Comparison of ENCODE assay signal across 11 mouse cellular contexts in genomic region chr11:16848881-16849280, GRCm38 (mm10).
DNase-seq lines count a peak whose midpoint lies in the region; ATAC-seq and TF ChIP-seq lines count a peak whose summit lies in the region.
"Had no signal": no experiment of that assay in that cellular context is flagged by ENCODE, and none has a peak within 500 bp of the region (broad histone marks: within the 10 kb centered on the region; RNA-seq: fewer than 3 reads in every experiment).

No protein-coding gene starts in this region.

- H3K4me1 ChIP-seq in kidney, adult 2 months (ENCODE audit: control insufficient read depth, insufficient read depth, low read length): 0 out of 2 replicates have a peak, but pooled peaks cover 3% of the 10 kb centered on the region
- peaks cover 7% of the 10 kb centered on the region for H3K4me1 ChIP-seq in embryonic facial prominence, embryonic 15.5 days
- H3K4me1 ChIP-seq in limb, embryonic 14.5 days (ENCODE audit: control insufficient read depth, insufficient read depth, low read length): peaks cover 17% of the 10 kb centered on the region
- H3K4me1 ChIP-seq: forebrain, embryonic 12.5 days had no signal

- no peak overlapping the region for H3K27ac ChIP-seq in kidney, adult 2 months (ENCODE audit: insufficient read depth, low read depth, low read length)
- H3K27ac ChIP-seq in embryonic facial prominence, embryonic 15.5 days (replicated peaks): peak overlapping the region; percentile 71
- H3K27ac ChIP-seq in limb, embryonic 14.5 days (replicated peaks; ENCODE audit: low read depth, low read length): peak overlapping the region; percentile 28; the same call in 1 of the 2 replicates
- H3K27ac ChIP-seq: forebrain, embryonic 12.5 days had no signal

- no peak overlapping the region for H3K4me3 ChIP-seq in kidney, adult 2 months (ENCODE audit: insufficient read depth, low read depth, low read length)
- H3K4me3 ChIP-seq in embryonic facial prominence, embryonic 15.5 days (replicated peaks): no peak overlapping the region
- H3K4me3 ChIP-seq in limb, embryonic 14.5 days (replicated peaks; ENCODE audit: low read length): no peak overlapping the region
- H3K4me3 ChIP-seq: forebrain, embryonic 12.5 days had no signal

- ATAC-seq in embryonic facial prominence, embryonic 15.5 days (ENCODE audit: insufficient number of reproducible peaks, low FRiP score, low TSS enrichment, low read depth): 0 out of 2 replicates have a peak, but pooled peaks have one; percentile 54
- ATAC-seq in limb, embryonic 14.5 days (ENCODE audit: low FRiP score, low read depth): no peak; the same call in 1 of the 2 replicates

- no peaks in the 10 kb centered on the region for H3K27me3 ChIP-seq in kidney, adult 2 months (replicated peaks; ENCODE audit: control insufficient read depth, insufficient read depth, low read length)
- no peaks in the 10 kb centered on the region for H3K27me3 ChIP-seq in embryonic facial prominence, embryonic 15.5 days
- H3K27me3 ChIP-seq in limb, embryonic 14.5 days (ENCODE audit: control insufficient read depth, insufficient read depth, low read length): no peaks in the 10 kb centered on the region
- H3K27me3 ChIP-seq: forebrain, embryonic 12.5 days had no signal

- H3K9ac ChIP-seq in embryonic facial prominence, embryonic 15.5 days: no peak overlapping the region
- no peak overlapping the region for H3K9ac ChIP-seq in limb, embryonic 14.5 days (ENCODE audit: low read depth, low read length, severe bottlenecking)
- H3K9ac ChIP-seq: forebrain, embryonic 12.5 days had no signal

- no peak for TF ChIP-seq POLR2A in kidney, adult 2 months (IDR thresholded peaks at IDR 0.05; ENCODE audit: low read depth, low read length)
- no peak for TF ChIP-seq POLR2A in brain, embryonic 14.5 days (IDR thresholded peaks at IDR 0.05; ENCODE audit: borderline replicate concordance, extremely low read depth, insufficient read depth, insufficient read length, poor library complexity, severe bottlenecking)
- no peak for TF ChIP-seq POLR2A in limb, embryonic 14.5 days (IDR thresholded peaks at IDR 0.05; ENCODE audit: borderline replicate concordance, extremely low read depth, insufficient read depth, insufficient read length)

- DNase-seq in kidney, adult 2 months: peak; percentile 19
- DNase-seq in kidney, postnatal 36 days: no peak
- DNase-seq in brain, embryonic 14.5 days (ENCODE audit: low read depth): peak; percentile 22
- DNase-seq in limb, embryonic 14.5 days (ENCODE audit: low spot score): peak; percentile 41
- no peak for DNase-seq in thymus, postnatal 25 days
- no peak for DNase-seq in adrenal gland, postnatal 36 days
- DNase-seq: embryo, embryonic 11 days; layer of hippocampus, adult 9-11 months; thymus, postnatal 36 days had no signal

- no peaks in the 10 kb centered on the region for H3K36me3 ChIP-seq in kidney, adult 2 months (ENCODE audit: control insufficient read depth, insufficient read depth, low read length)
- H3K36me3 ChIP-seq in embryonic facial prominence, embryonic 15.5 days: no peaks in the 10 kb centered on the region; the same call in 1 of the 2 replicates
- no peaks in the 10 kb centered on the region for H3K36me3 ChIP-seq in limb, embryonic 14.5 days (ENCODE audit: control insufficient read depth, insufficient read depth, low read length)
- H3K36me3 ChIP-seq: forebrain, embryonic 12.5 days had no signal

- TF ChIP-seq CTCF in kidney, adult 2 months (conservative IDR thresholded peaks at IDR 0.05; ENCODE audit: insufficient read depth, insufficient read length, low read depth, low read length): no peak
- no peak for TF ChIP-seq CTCF in brain, embryonic 14.5 days (IDR thresholded peaks at IDR 0.05; ENCODE audit: borderline replicate concordance, extremely low read depth, insufficient read depth, insufficient read length)

- no peaks in the 10 kb centered on the region for H3K9me3 ChIP-seq in embryonic facial prominence, embryonic 15.5 days (replicated peaks)
- no peaks in the 10 kb centered on the region for H3K9me3 ChIP-seq in limb, embryonic 14.5 days (ENCODE audit: control insufficient read depth, low read length)
- H3K9me3 ChIP-seq: forebrain, embryonic 12.5 days had no signal

- WGBS in kidney, adult 2 months: 67% methylated on average over 6 of the region's 6 CpGs
- 46% methylated on average over 6 of the region's 6 CpGs for WGBS in embryonic facial prominence, embryonic 15.5 days
- WGBS in limb, embryonic 14.5 days: 57% methylated on average over 6 of the region's 6 CpGs

- no peak overlapping the region for H3K4me2 ChIP-seq in embryonic facial prominence, embryonic 15.5 days (replicated peaks)
- no peak overlapping the region for H3K4me2 ChIP-seq in limb, embryonic 14.5 days (replicated peaks; ENCODE audit: low read depth, low read length, severe bottlenecking)
- H3K4me2 ChIP-seq: forebrain, embryonic 12.5 days had no signal

Comparison
In these comparisons a context has a peak if more than half of its experiments do, and no peak if none do; other contexts are left out.
1. DNase-seq: peak in kidney, adult 2 months (single experiment), brain, embryonic 14.5 days (single experiment) and limb, embryonic 14.5 days (single experiment); none in kidney, postnatal 36 days (0 of 2), thymus, postnatal 25 days (single experiment) and adrenal gland, postnatal 36 days (0 of 2).